Mouse (Mus musculus): ENCODE results near the gene Sp9. TPM values are rescaled to one million over a fixed set of nuclear protein-coding genes. Genes with fewer than 3 reads are reported as not detected.

Sp9 gene
- polyA plus RNA-seq, 1 experiment from 2014 or later = 2.1 TPM

Other genes starting within 250 kb of the Sp9 start
- gene Ola1, start 53.0 kb upstream of the Sp9 start, polyA plus RNA-seq (2015; fragmentation: Nextera tagmentation; extraction: Ambion mirVana) = 91.7 and 93.5 TPM in 2 replicates
- 9.0 and 9.9 TPM in 2 replicates for gene Scrn3, start 40.7 kb downstream of the Sp9 start, polyA plus RNA-seq (2015; fragmentation: Nextera tagmentation; extraction: Ambion mirVana)
- gene Cir1, start 40.8 kb downstream of the Sp9 start, polyA plus RNA-seq (2015; fragmentation: Nextera tagmentation; extraction: Ambion mirVana) = 31.9 and 33.0 TPM in 2 replicates
- 12.4 and 12.7 TPM in 2 replicates for gene Gpr155, start 114.6 kb downstream of the Sp9 start, polyA plus RNA-seq (2015; fragmentation: Nextera tagmentation; extraction: Ambion mirVana)